8 mouse cellular contexts compared by ENCODE assay signal in the genomic region with DNA sequence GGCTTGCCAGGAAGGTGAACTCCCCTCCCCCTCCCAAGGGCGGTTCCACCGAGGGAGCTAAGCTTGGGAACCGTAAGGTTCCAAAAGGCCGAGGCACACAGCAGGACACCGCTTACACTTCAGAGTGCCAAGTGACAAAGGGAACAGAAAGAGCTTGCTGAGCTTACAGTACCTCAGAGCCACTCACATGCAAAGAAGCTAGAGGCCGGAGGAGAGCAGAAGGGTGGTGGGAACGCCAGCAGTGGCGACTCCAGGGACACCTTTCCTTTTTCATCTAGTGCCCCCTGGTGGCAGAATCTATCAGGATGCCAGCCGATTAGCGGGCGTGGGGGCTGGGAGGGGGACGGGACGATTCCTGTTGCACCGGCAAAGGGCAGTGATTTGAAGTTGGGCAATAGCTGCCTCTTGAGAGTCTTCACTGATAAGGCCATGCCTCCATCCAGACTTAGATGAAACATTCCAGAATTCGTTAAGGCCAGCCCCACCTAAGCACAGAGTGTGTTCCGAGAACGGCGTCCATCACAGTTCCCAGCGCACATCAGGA. TPM values are rescaled to one million over a fixed set of nuclear protein-coding genes. Genes with fewer than 3 reads are reported as not detected.
DNase-seq lines count a peak whose midpoint lies in the region; ATAC-seq and TF ChIP-seq lines count a peak whose summit lies in the region.

No protein-coding gene starts in this region.

- 1% methylated on average over 19 of the region's 19 CpGs for WGBS in hindbrain, embryonic 16.5 days
- 2% methylated on average over 19 of the region's 19 CpGs for WGBS in limb, embryonic 12.5 days
- 1% methylated on average over 19 of the region's 19 CpGs for WGBS in midbrain, embryonic 11.5 days
- 7% methylated on average over 19 of the region's 19 CpGs for WGBS in stomach, postnatal 0 days

- DNase-seq in ovary, postnatal 14 days (ENCODE audit: low spot score) = peak; percentile 76
- no peak for DNase-seq in ovary, adult 18-20 months (ENCODE audit: low spot score)
- DNase-seq in cerebellum, adult 9-10 months = peak; percentile 83
- peak; percentile 98 for DNase-seq in midbrain, embryonic 11.5 days (ENCODE audit: low spot score, missing footprints)
- peak; percentile 79 for DNase-seq in stomach, postnatal 0 days (ENCODE audit: low spot score)

- H3K4me2 ChIP-seq in hindbrain, embryonic 16.5 days (ENCODE audit: low read length) = peak overlapping the region; percentile 57
- H3K4me2 ChIP-seq in limb, embryonic 12.5 days = peak overlapping the region; percentile 56
- H3K4me2 ChIP-seq in midbrain, embryonic 11.5 days = peak overlapping the region; percentile 70
- H3K4me2 ChIP-seq in stomach, postnatal 0 days (replicated peaks; ENCODE audit: low read depth) = peak overlapping the region; percentile 44

- no peaks in the 10 kb centered on the region for H3K36me3 ChIP-seq in hindbrain, embryonic 16.5 days (ENCODE audit: control insufficient read depth, insufficient read depth, low read length)
- H3K36me3 ChIP-seq in limb, embryonic 12.5 days = peaks cover 40% of the 10 kb centered on the region
- H3K36me3 ChIP-seq in midbrain, embryonic 11.5 days (ENCODE audit: control insufficient read depth, insufficient read depth, low read length) = peaks cover 7% of the 10 kb centered on the region; the same call in 1 of the 2 replicates
- H3K36me3 ChIP-seq in stomach, postnatal 0 days (ENCODE audit: control insufficient read depth, insufficient read depth, low read length) = no peaks in the 10 kb centered on the region

- H3K9ac ChIP-seq in hindbrain, embryonic 16.5 days (ENCODE audit: low read depth, low read length) = peak overlapping the region; percentile 41
- H3K9ac ChIP-seq in limb, embryonic 12.5 days (replicated peaks) = peak overlapping the region; percentile 32; the same call in 1 of the 2 replicates
- H3K9ac ChIP-seq in midbrain, embryonic 11.5 days (ENCODE audit: low read length) = peak overlapping the region; percentile 69
- H3K9ac ChIP-seq in stomach, postnatal 0 days (ENCODE audit: low read length) = no peak overlapping the region

- peaks cover 45% of the 10 kb centered on the region for H3K4me1 ChIP-seq in hindbrain, embryonic 16.5 days (ENCODE audit: control insufficient read depth, insufficient read depth, low read depth, low read length)
- H3K4me1 ChIP-seq in limb, embryonic 12.5 days (replicated peaks) = peaks cover 85% of the 10 kb centered on the region
- peaks cover 68% of the 10 kb centered on the region for H3K4me1 ChIP-seq in midbrain, embryonic 11.5 days (ENCODE audit: control insufficient read depth, insufficient read depth, low read length)
- H3K4me1 ChIP-seq in stomach, postnatal 0 days (replicated peaks; ENCODE audit: control insufficient read depth, insufficient read depth) = peaks cover 5% of the 10 kb centered on the region

- no peaks in the 10 kb centered on the region for H3K9me3 ChIP-seq in hindbrain, embryonic 16.5 days (ENCODE audit: control insufficient read depth, low read length)
- H3K9me3 ChIP-seq in limb, embryonic 12.5 days = no peaks in the 10 kb centered on the region
- no peaks in the 10 kb centered on the region for H3K9me3 ChIP-seq in midbrain, embryonic 11.5 days (ENCODE audit: control insufficient read depth, low read length)
- H3K9me3 ChIP-seq in stomach, postnatal 0 days (ENCODE audit: control insufficient read depth, low read length) = no peaks in the 10 kb centered on the region

- peak; percentile 86 for TF ChIP-seq CTCF in stomach, postnatal 0 days (IDR thresholded peaks at IDR 0.05; ENCODE audit: low read depth)

- no peak for TF ChIP-seq EP300 in stomach, postnatal 0 days (optimal IDR thresholded peaks at IDR 0.05)

- ATAC-seq in frontal cortex, adult (ENCODE audit: low TSS enrichment) = peak; percentile 77
- ATAC-seq in hindbrain, embryonic 16.5 days = peak; percentile 70
- ATAC-seq in limb, embryonic 12.5 days (ENCODE audit: insufficient number of reproducible peaks, insufficient read depth, low FRiP score, low TSS enrichment, low read depth) = peak; percentile 27
- ATAC-seq in midbrain, embryonic 11.5 days (ENCODE audit: low FRiP score) = peak; percentile 64
- ATAC-seq in stomach, postnatal 0 days (ENCODE audit: low FRiP score, low TSS enrichment) = peak; percentile 64

- H3K27ac ChIP-seq in hindbrain, embryonic 16.5 days (ENCODE audit: low read depth, low read length) = peak overlapping the region; percentile 70
- H3K27ac ChIP-seq in limb, embryonic 12.5 days = peak overlapping the region; percentile 60; the same call in 1 of the 2 replicates
- H3K27ac ChIP-seq in midbrain, embryonic 11.5 days (ENCODE audit: low read depth, low read length) = peak overlapping the region; percentile 82
- no peak overlapping the region; the same call in 1 of the 2 replicates for H3K27ac ChIP-seq in stomach, postnatal 0 days (replicated peaks)

- H3K4me3 ChIP-seq in hindbrain, embryonic 16.5 days (ENCODE audit: low read length) = peak overlapping the region; percentile 36
- peak overlapping the region; percentile 21 for H3K4me3 ChIP-seq in limb, embryonic 12.5 days (replicated peaks)
- H3K4me3 ChIP-seq in midbrain, embryonic 11.5 days (ENCODE audit: low read depth, low read length) = peak overlapping the region; percentile 31
- H3K4me3 ChIP-seq in stomach, postnatal 0 days (ENCODE audit: low read depth, low read length) = 0 out of 2 replicates have a peak overlapping the region, but pooled peaks have one; percentile 10

- no peaks in the 10 kb centered on the region; the same call in 1 of the 2 replicates for H3K27me3 ChIP-seq in hindbrain, embryonic 16.5 days (replicated peaks; ENCODE audit: control insufficient read depth, insufficient read depth, low read length)
- no peaks in the 10 kb centered on the region for H3K27me3 ChIP-seq in limb, embryonic 12.5 days
- no peaks in the 10 kb centered on the region for H3K27me3 ChIP-seq in midbrain, embryonic 11.5 days (ENCODE audit: control insufficient read depth, insufficient read depth, low read length)
- no peaks in the 10 kb centered on the region for H3K27me3 ChIP-seq in stomach, postnatal 0 days (ENCODE audit: control insufficient read depth, insufficient read depth, low read length)

RNA-seq across cellular contexts. Expression of gene Rgma, which starts 24.3 kb away (rescaled TPM):
- polyA plus RNA-seq in hindbrain, embryonic 16.5 days (2015; fragmentation: Nextera tagmentation; extraction: Ambion mirVana) = 30.9 and 39.8 TPM in 2 replicates
- polyA plus RNA-seq in limb, embryonic 12.5 days (2016; fragmentation: Nextera tagmentation; extraction: Ambion mirVana) = 24.1 and 26.7 TPM in 2 replicates
- 43.9 and 47.5 TPM in 2 replicates for polyA plus RNA-seq in midbrain, embryonic 11.5 days (2014; fragmentation: Nextera tagmentation; extraction: Ambion mirVana)
- 4.5 and 5.7 TPM in 2 replicates for polyA plus RNA-seq in stomach, postnatal 0 days (2015; fragmentation: Nextera tagmentation; extraction: Ambion mirVana)

Comparison
In these comparisons a context has a peak if more than half of its experiments do, and no peak if none do; other contexts are left out.
1. ATAC-seq: peak in every context shown above with its lines; median percentile 77 in frontal cortex, adult; 70 in hindbrain, embryonic 16.5 days; 64 in midbrain, embryonic 11.5 days; 64 in stomach, postnatal 0 days; 27 in limb, embryonic 12.5 days.